Comparison of ENCODE assay signal across 8 mouse cellular contexts in the genomic region with DNA sequence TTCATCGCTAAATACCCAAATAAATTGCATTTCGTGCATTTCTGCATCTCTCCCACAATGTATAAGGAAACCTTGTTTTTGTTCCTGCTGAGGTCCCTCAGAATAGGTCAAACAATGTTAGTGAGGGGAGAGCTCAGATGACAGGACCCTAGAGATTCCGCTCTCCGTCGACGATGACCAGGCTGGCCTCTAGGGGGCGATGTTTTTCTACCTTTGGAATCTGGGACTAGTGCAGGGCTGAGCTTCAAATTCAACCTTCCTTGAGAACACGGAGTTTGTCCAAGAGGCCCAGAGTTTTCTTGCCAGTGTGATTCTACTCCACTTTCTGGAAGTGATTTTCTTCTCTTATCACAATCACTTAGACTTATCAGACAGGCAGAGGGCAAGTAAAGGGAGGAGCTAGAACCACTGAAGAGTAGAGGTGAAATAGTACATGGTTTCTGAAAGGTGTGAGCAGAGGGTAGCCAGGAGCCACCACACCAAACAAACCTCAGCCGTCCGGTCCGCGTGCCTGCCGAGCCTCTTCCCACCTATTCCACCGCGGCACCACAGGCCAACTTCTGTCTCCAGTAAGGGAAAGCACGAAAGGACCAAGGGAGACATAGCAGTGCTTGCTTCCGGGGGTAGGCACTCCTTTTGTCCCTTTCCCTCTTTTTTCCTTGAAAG. TPM values are rescaled to one million over a fixed set of nuclear protein-coding genes. Genes with fewer than 3 reads are reported as not detected.
A peak's percentile ranks its signal among the peaks of the same experiment; 100 is the strongest.
DNase-seq lines count a peak whose midpoint lies in the region; ATAC-seq and TF ChIP-seq lines count a peak whose summit lies in the region.

No protein-coding gene starts in this region.

- no peak overlapping the region for H3K4me3 ChIP-seq in CH12.LX (replicated peaks in 1 of 3; ENCODE audit: low read depth in 2 of 3, low read length in 2 of 3, poor library complexity in 1 of 3)
- H3K4me3 ChIP-seq in forebrain, embryonic 14.5 days (ENCODE audit: low read depth, low read length) = no peak overlapping the region
- H3K4me3 ChIP-seq in lung, adult 2 months (replicated peaks; ENCODE audit: extremely low read depth, low read depth, low read length) = no peak overlapping the region

- TF ChIP-seq RAD21 in CH12.LX (IDR thresholded peaks at IDR 0.05; ENCODE audit: low read depth, low read length) = peak; percentile 76

- no peak overlapping the region for H3K27ac ChIP-seq in CH12.LX (ENCODE audit: insufficient read depth, low read depth)
- H3K27ac ChIP-seq in forebrain, embryonic 14.5 days (ENCODE audit: low read depth, low read length) = no peak overlapping the region; the same call in 1 of the 2 replicates

- peaks cover 2 to 4% of the 10 kb centered on the region in 2 experiments; a peak in 2 of 4 replicates for H3K4me1 ChIP-seq in CH12.LX (ENCODE audit: control insufficient read depth in 1 of 2, insufficient read depth in 2 of 2)
- peaks cover 4% of the 10 kb centered on the region; the same call in 1 of the 2 replicates for H3K4me1 ChIP-seq in forebrain, embryonic 14.5 days (ENCODE audit: control insufficient read depth, insufficient read depth, low read length)
- H3K4me1 ChIP-seq in lung, adult 2 months (ENCODE audit: control insufficient read depth, insufficient read depth, low read length) = no peaks in the 10 kb centered on the region

- H3K9ac ChIP-seq in CH12.LX (ENCODE audit: insufficient read depth, low read depth) = peak overlapping the region; percentile 37; the same call in 1 of the 2 replicates
- H3K9ac ChIP-seq in forebrain, embryonic 14.5 days (ENCODE audit: low read length) = no peak overlapping the region

- 13% methylated on average over 17 of the region's 17 CpGs for WGBS in forebrain, embryonic 14.5 days
- WGBS in lung, adult 2 months = 13% methylated on average over 17 of the region's 17 CpGs

- in situ Hi-C loops in CH12.LX (cut with MboI; ENCODE audit: low pct_ligation_motif_present, low pct_unique_long_range_greater_than_20kb, low sequenced_read_pairs) = no loop called here

- intact Hi-C loops in heart, postnatal 25 days (cut with DNase I) = loop anchor here (2.0 kb wide), 1 partner anchor 50 kb away; no protein-coding TSS in a partner anchor

- no peaks in the 10 kb centered on the region for H3K79me2 ChIP-seq in CH12.LX (replicated peaks; ENCODE audit: control insufficient read depth, extremely low read depth, insufficient read depth, poor library complexity, severe bottlenecking)

- peak overlapping the region; percentile 73 for H3K4me2 ChIP-seq in CH12.LX (ENCODE audit: insufficient read depth, low read depth, poor library complexity, severe bottlenecking)
- no peak overlapping the region for H3K4me2 ChIP-seq in forebrain, embryonic 14.5 days (ENCODE audit: low read length)

- no peaks in the 10 kb centered on the region for H3K9me3 ChIP-seq in CH12.LX (replicated peaks; ENCODE audit: low read length)
- no peaks in the 10 kb centered on the region for H3K9me3 ChIP-seq in forebrain, embryonic 14.5 days (replicated peaks; ENCODE audit: control insufficient read depth, low read length)

- no peaks in the 10 kb centered on the region for H3K27me3 ChIP-seq in CH12.LX (replicated peaks)
- no peaks in the 10 kb centered on the region for H3K27me3 ChIP-seq in forebrain, embryonic 14.5 days (replicated peaks; ENCODE audit: control insufficient read depth, insufficient read depth, low read length)

- TF ChIP-seq CTCF in CH12.LX (conservative IDR thresholded peaks at IDR 0.05 in 1 of 2, IDR thresholded peaks at IDR 0.05 in 1 of 2; ENCODE audit: low read depth in 2 of 2, low read length in 2 of 2) = peak; percentile 86 to 87
- TF ChIP-seq CTCF in lung, adult 2 months (IDR thresholded peaks at IDR 0.05; ENCODE audit: insufficient read depth, low read length) = peak; percentile 90

- no peak for TF ChIP-seq EP300 in CH12.LX (IDR thresholded peaks at IDR 0.05; ENCODE audit: low read length)

- ATAC-seq in cerebellum, adult (ENCODE audit: insufficient number of reproducible peaks, low FRiP score, low TSS enrichment) = peak; percentile 65; the same call in 1 of the 2 replicates
- ATAC-seq in forebrain, embryonic 14.5 days = peak; percentile 78
- ATAC-seq in neutrophil, adult 5-6 weeks (ENCODE audit: extremely low read depth, insufficient number of reproducible peaks, low FRiP score, poor library complexity, severe bottlenecking) = peak; percentile 63

- dilution Hi-C loops in CH12.LX (cut with MboI; ENCODE audit: extremely low pct_ligation_motif_present, extremely low pct_unique_long_range_greater_than_20kb, low sequenced_read_pairs) = no loop called here

- no peak for TF ChIP-seq POLR2A in CH12.LX (IDR thresholded peaks at IDR 0.05; ENCODE audit: low read depth, low read length)
- no peak for TF ChIP-seq POLR2A in lung, adult 2 months (IDR thresholded peaks at IDR 0.05; ENCODE audit: borderline replicate concordance, extremely low read depth, low read depth, low read length)

- H3K36me3 ChIP-seq in CH12.LX (replicated peaks in 1 of 2; ENCODE audit: control insufficient read depth in 1 of 2, insufficient read depth in 1 of 2, low read length in 1 of 2) = no peaks in the 10 kb centered on the region
- H3K36me3 ChIP-seq in forebrain, embryonic 14.5 days (ENCODE audit: control insufficient read depth, insufficient read depth, low read length) = no peaks in the 10 kb centered on the region

- DNase-seq in CH12.LX (ENCODE audit: extremely low read depth) = peak; percentile 71
- peak; percentile 90 for DNase-seq in forebrain, embryonic 14.5 days (ENCODE audit: low spot score)
- peak; percentile 40 for DNase-seq in heart, postnatal 25 days (ENCODE audit: low spot score)
- peak; percentile 89 for DNase-seq in layer of hippocampus, adult 11-12 months (ENCODE audit: low spot score)
- DNase-seq in lung, adult 2 months = peak; percentile 86
- DNase-seq in thymus, adult 18-20 months = peak; percentile 52 to 71

TF ChIP-seq in CH12.LX, 34 proteins besides CTCF, POLR2A, EP300 and RAD21:
- TF ChIP-seq SMC3 (IDR thresholded peaks at IDR 0.05; ENCODE audit: low read depth, low read length) (peak; percentile 55), MEF2A (IDR thresholded peaks at IDR 0.05; ENCODE audit: borderline replicate concordance, low read depth, low read length) (peak; percentile 10; the same call in 1 of the 2 replicates), ZMIZ1 (IDR thresholded peaks at IDR 0.05; ENCODE audit: low read depth, low read length) (no peak)
TF ChIP-seq in CH12.LX: peak in this region for 2.

RNA-seq across cellular contexts. Expression of gene Prmt5, which starts 11.3 kb away (rescaled TPM):
- total RNA-seq in CH12.LX (2012; rRNA removed) (157 and 159 TPM in 2 replicates), CH12.LX (2014; rRNA removed) (106 and 110 TPM in 2 replicates)
- 185 and 206 TPM in 2 replicates for polyA plus RNA-seq in CH12.LX (2012; ENCODE audit: insufficient read length, low read depth)
- polyA plus RNA-seq in forebrain, embryonic 14.5 days (2014; fragmentation: Nextera tagmentation; extraction: Ambion mirVana) = 98.5 and 103 TPM in 2 replicates
- 10 to 100 TPM; 30.3 to 31.7 TPM for total RNA-seq in heart, postnatal 25 days (2021)
- polyA plus RNA-seq in lung, adult 2 months (2012; rRNA removed) = 15.1 and 20.2 TPM in 2 replicates
- total RNA-seq in neutrophil, adult 5-6 weeks (2017) = 13.3 and 18.4 TPM in 2 replicates

RNA-seq across cellular contexts. Expression of gene Haus4, which starts 25.8 kb away (rescaled TPM):
- total RNA-seq in CH12.LX (2012; rRNA removed) = 65.5 and 71.8 TPM in 2 replicates
- 88.6 and 94.3 TPM in 2 replicates for total RNA-seq in CH12.LX (2014; rRNA removed)
- polyA plus RNA-seq in CH12.LX (2012; ENCODE audit: insufficient read length, low read depth) = 109 and 116 TPM in 2 replicates
- 24.9 and 27.3 TPM in 2 replicates for polyA plus RNA-seq in forebrain, embryonic 14.5 days (2014; fragmentation: Nextera tagmentation; extraction: Ambion mirVana)
- total RNA-seq in heart, postnatal 25 days (2021) = 1 to 10 TPM; 3.2 to 3.6 TPM
- polyA plus RNA-seq in lung, adult 2 months (2012; rRNA removed) = 7.4 and 7.9 TPM in 2 replicates
- total RNA-seq in neutrophil, adult 5-6 weeks (2017) = 20.0 and 20.7 TPM in 2 replicates

RNA-seq across cellular contexts. Expression of gene Ajuba, which starts 48.8 kb away (rescaled TPM):
- total RNA-seq in CH12.LX (2012; rRNA removed) (0.13 TPM in 1 of 2 replicates, not detected in the other), CH12.LX (2014; rRNA removed) (0.09 TPM in 1 of 2 replicates, not detected in the other)
- 0.18 and 0.34 TPM in 2 replicates for polyA plus RNA-seq in CH12.LX (2012; ENCODE audit: insufficient read length, low read depth)
- polyA plus RNA-seq in forebrain, embryonic 14.5 days (2014; fragmentation: Nextera tagmentation; extraction: Ambion mirVana) = 3.4 and 4.0 TPM in 2 replicates
- total RNA-seq in heart, postnatal 25 days (2021) = 1 to 10 TPM; 6.0 to 6.5 TPM
- polyA plus RNA-seq in lung, adult 2 months (2012; rRNA removed) = 36.4 and 49.6 TPM in 2 replicates
- total RNA-seq in neutrophil, adult 5-6 weeks (2017) = 0.12 and 0.25 TPM in 2 replicates

RNA-seq across cellular contexts. Expression of gene Rem2, which starts 52.7 kb away (rescaled TPM):
- total RNA-seq in CH12.LX (2012; rRNA removed) (0.08 and 0.29 TPM in 2 replicates), CH12.LX (2014; rRNA removed) (not detected in 2 replicates)
- 0.18 TPM in 1 of 2 replicates, not detected in the other for polyA plus RNA-seq in CH12.LX (2012; ENCODE audit: insufficient read length, low read depth)
- 19.6 and 26.4 TPM in 2 replicates for polyA plus RNA-seq in forebrain, embryonic 14.5 days (2014; fragmentation: Nextera tagmentation; extraction: Ambion mirVana)
- total RNA-seq in heart, postnatal 25 days (2021) = not detected
- 3.0 TPM in 2 replicates for polyA plus RNA-seq in lung, adult 2 months (2012; rRNA removed)
- total RNA-seq in neutrophil, adult 5-6 weeks (2017) = 0.61 and 0.93 TPM in 2 replicates

Comparison
In these comparisons a context has a peak if more than half of its experiments do, and no peak if none do; other contexts are left out.
1. DNase-seq: peak in every context shown above with its lines; median percentile 90 in forebrain, embryonic 14.5 days; 89 in layer of hippocampus, adult 11-12 months; 86 in lung, adult 2 months; 71 in CH12.LX; 62 in thymus, adult 18-20 months; 40 in heart, postnatal 25 days.